Mouse (Mus musculus) kidney, embryonic 14.5 days (tissue): ENCODE results near the gene Rps5. TPM values are rescaled to one million over a fixed set of nuclear protein-coding genes. Genes with fewer than 3 reads are reported as not detected.
A peak's percentile ranks its signal among the peaks of the same experiment; 100 is the strongest.
"Not testable (repeated sequence)": the region's sequence is repeated elsewhere in the genome, so short reads cannot be mapped to it uniquely, and the experiment has no call there.

Source experiments
- ATAC-seq: fragments of 200-750 bp; cut with Nextera tagmentation; 2 replicates; pipeline ENCODE4 v1.8.0; 2017; ENCODE audit warnings: moderate number of reproducible peaks, mild to moderate bottlenecking, moderate TSS enrichment, moderate library complexity; ENCODE audit not compliant: low FRiP score, low TSS enrichment
- H3K27ac ChIP-seq: fragments of 300-500 bp; sonication (generic); 2 replicates; pipeline ENCODE4 v1.5.1; 2014; ENCODE audit warnings: low read depth, mild to moderate bottlenecking, low read length, moderate library complexity, mixed read lengths
- H3K27me3 ChIP-seq: fragments of 300-500 bp; sonication (generic); 2 replicates; pipeline ENCODE4 v1.6.1; 2014; ENCODE audit warnings: mild to moderate bottlenecking, low read length; ENCODE audit not compliant: control insufficient read depth, insufficient read depth
- H3K36me3 ChIP-seq: fragments of 300-500 bp; sonication (generic); 2 replicates; pipeline ENCODE4 v1.6.1; 2014; ENCODE audit warnings: low read length, mixed read lengths; ENCODE audit not compliant: control insufficient read depth, insufficient read depth
- H3K4me1 ChIP-seq: fragments of 300-500 bp; sonication (generic); 2 replicates; pipeline ENCODE4 v1.6.1; 2014; ENCODE audit warnings: low read length, mixed read lengths; ENCODE audit not compliant: control insufficient read depth, insufficient read depth
- H3K4me2 ChIP-seq: fragments of 300-500 bp; sonication (generic); replicated peaks from 2 replicates; pipeline ENCODE4 v1.6.1; 2014; ENCODE audit warnings: low read depth, mild to moderate bottlenecking, low read length
- H3K4me3 ChIP-seq: fragments of 300-500 bp; sonication (generic); 2 replicates; pipeline ENCODE4 v1.5.1; 2014; ENCODE audit warnings: mild to moderate bottlenecking, low read length
- H3K9ac ChIP-seq: fragments of 300-500 bp; sonication (generic); 2 replicates; pipeline ENCODE4 v1.6.1; 2014; ENCODE audit warnings: low read depth, mild to moderate bottlenecking, low read length, moderate library complexity
- H3K9me3 ChIP-seq: fragments of 300-500 bp; sonication (generic); 2 replicates; pipeline ENCODE4 v1.6.1; 2016; ENCODE audit warnings: low read length; ENCODE audit not compliant: control insufficient read depth
- WGBS: fragments of 180-500 bp; shearing (Covaris S2); extraction: QIAGEN DNeasy Blood & Tissue Kit; methylation state at CpG from one replicate; pipeline ENCODE4 v1.1.7; 2014; 5-methylcytosine and 5-hydroxymethylcytosine counted together
- polyA plus RNA-seq: library from polyadenylated mRNA; unstranded; fragments of >200 nt; fragmentation: Nextera tagmentation; extraction: Ambion mirVana; gene quantifications from 2 replicates; pipeline ENCODE4 v1.2.1, GENCODE M21; 2014

The Rps5 gene
- polyA plus RNA-seq, 1 experiment from 2014 or later, result 1,360 TPM

DNA sequence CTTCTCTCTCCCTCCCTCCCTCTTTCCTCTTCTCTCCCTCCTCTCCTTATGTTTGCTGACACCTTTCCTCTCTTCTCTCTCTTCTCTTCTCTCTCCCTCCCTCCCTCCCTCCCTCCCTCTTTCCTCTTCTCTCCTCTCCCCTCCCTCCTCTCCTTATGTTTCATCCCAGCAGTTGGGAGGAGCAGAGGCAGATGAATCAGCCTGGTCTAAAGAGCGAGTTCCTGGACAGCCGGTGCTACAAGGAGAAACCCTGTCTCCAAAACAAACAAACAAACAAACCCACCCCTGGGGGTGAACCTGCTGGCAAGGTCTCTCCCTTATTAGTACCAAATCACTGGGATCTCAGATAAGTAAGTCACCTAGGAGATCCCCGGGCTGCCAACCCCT lies 779 bp upstream of the Rps5 start:
- 0% methylated on average over 3 of the region's 3 CpGs for WGBS

DNA sequence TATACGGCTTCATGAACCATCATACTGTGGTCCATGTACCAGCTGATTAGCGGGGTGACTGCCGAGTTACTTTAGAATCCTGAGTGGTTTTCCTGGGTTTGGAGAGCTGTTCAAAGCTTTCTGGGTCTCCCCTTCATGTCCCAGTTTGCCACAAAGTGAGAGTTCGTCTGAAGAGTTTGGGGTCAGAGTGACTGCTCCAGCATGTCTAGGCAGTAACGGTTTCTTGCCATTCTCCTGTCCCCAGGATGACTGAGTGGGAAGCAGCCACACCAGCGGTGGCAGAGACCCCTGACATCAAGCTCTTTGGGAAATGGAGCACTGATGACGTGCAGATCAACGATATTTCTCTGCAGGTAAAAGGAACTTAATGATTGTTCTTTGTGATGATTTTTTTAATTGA lies 639 bp downstream of the Rps5 start:
- no peak for ATAC-seq
- Histone ChIP-seq H3K9ac (peak overlapping the region; percentile 90), H3K4me2 (peak overlapping the region; percentile 91), H3K9me3 (no peaks in the 10 kb centered on the region), H3K4me3 (peak overlapping the region; percentile 74), H3K27ac (peak overlapping the region; percentile 56; the same call in 1 of the 2 replicates), H3K27me3 (peaks cover under 1% of the 10 kb centered on the region; the same call in 1 of the 2 replicates), H3K36me3 (peaks cover 43% of the 10 kb centered on the region), H3K4me1 (peaks cover 14% of the 10 kb centered on the region; the same call in 1 of the 2 replicates)
- 4% methylated on average over 8 of the region's 8 CpGs for WGBS

More for the DNA sequence above, 779 bp upstream of the Rps5 start:
- H3K9me3 ChIP-seq, result no peaks in the 10 kb centered on the region
- H3K4me2 ChIP-seq, result peak overlapping the region; percentile 72
- H3K36me3 ChIP-seq, result peaks cover 34% of the 10 kb centered on the region
- peaks cover 14% of the 10 kb centered on the region; the same call in 1 of the 2 replicates for H3K4me1 ChIP-seq
- peak; percentile 18 for ATAC-seq
- no peaks in the 10 kb centered on the region for H3K27me3 ChIP-seq
- H3K9ac ChIP-seq, result peak overlapping the region; percentile 83
- H3K27ac ChIP-seq, result peak overlapping the region; percentile 94
- peak overlapping the region; percentile 74 for H3K4me3 ChIP-seq

DNA sequence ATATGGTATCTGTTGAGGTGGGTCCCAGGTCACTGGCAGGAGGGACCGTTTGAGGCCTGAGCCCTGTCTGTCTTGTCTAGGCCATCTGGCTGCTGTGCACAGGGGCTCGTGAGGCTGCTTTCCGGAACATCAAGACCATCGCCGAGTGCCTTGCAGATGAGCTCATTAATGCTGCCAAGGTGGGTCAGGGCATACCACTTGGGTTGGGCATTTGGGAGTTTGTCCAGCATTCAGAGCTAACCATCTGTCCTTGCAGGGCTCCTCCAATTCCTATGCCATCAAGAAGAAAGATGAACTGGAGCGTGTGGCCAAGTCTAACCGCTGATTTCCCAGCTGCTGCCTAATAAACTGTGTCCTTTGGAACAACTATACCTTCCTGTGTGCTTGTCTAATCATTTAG lies 4.2 kb downstream of the Rps5 start:
- WGBS, result 83% methylated on average over 7 of the region's 7 CpGs
- H3K36me3 ChIP-seq, result peaks cover 43% of the 10 kb centered on the region
- no peak for ATAC-seq

DNA sequence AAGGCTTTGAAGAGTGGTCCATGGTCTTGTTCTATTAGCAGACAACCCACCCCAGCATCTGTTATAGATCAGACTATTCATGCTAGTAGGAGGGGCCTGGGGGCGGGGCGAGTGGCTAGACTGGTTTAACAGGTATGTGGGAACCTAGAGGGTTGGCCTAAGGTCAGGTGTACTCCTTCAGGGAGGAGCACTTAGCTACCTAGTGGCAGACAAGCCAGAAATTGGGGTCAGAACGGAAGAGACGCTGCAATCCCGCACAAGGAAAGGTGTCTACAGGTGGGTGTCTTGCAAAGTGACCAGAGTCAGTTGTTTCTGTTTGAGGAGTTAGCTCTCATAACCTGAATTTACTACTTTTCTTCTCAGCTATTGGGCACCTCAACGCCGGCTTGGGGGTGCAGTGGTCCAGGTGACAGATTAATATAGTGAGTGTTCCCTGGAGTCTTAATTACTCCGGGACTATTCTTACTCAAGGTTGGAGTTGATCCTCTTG lies 5.1 kb downstream of the Rps5 start, which contains the start of gene Rnf225:
Gene Rnf225 (plus strand): TSS at position 226 of the 490 bp plus-strand sequence.
- H3K27me3 ChIP-seq, result peaks cover 10% of the 10 kb centered on the region
- H3K27ac ChIP-seq, result no peak within 1 kb of the TSS
- H3K4me1 ChIP-seq, result peaks cover 14% of the 10 kb centered on the region; the same call in 1 of the 2 replicates
- H3K36me3 ChIP-seq, result peaks cover 43% of the 10 kb centered on the region
- H3K4me2 ChIP-seq, result peak within 1 kb of the TSS; percentile 72
- H3K4me3 ChIP-seq, result peak within 1 kb of the TSS; percentile 34
- 25% methylated on average over 8 of the region's 8 CpGs for WGBS
- H3K9ac ChIP-seq, result peak within 1 kb of the TSS; percentile 53
- ATAC-seq, result peak; percentile 52
- no peaks in the 10 kb centered on the region for H3K9me3 ChIP-seq

More for the DNA sequence above, 4.2 kb downstream of the Rps5 start:
- Histone ChIP-seq H3K9me3 (no peaks in the 10 kb centered on the region), H3K27me3 (peaks cover 10% of the 10 kb centered on the region), H3K4me2 (no peak overlapping the region), H3K27ac (no peak overlapping the region), H3K9ac (no peak overlapping the region), H3K4me3 (no peak overlapping the region), H3K4me1 (peaks cover 14% of the 10 kb centered on the region; the same call in 1 of the 2 replicates)

DNA sequence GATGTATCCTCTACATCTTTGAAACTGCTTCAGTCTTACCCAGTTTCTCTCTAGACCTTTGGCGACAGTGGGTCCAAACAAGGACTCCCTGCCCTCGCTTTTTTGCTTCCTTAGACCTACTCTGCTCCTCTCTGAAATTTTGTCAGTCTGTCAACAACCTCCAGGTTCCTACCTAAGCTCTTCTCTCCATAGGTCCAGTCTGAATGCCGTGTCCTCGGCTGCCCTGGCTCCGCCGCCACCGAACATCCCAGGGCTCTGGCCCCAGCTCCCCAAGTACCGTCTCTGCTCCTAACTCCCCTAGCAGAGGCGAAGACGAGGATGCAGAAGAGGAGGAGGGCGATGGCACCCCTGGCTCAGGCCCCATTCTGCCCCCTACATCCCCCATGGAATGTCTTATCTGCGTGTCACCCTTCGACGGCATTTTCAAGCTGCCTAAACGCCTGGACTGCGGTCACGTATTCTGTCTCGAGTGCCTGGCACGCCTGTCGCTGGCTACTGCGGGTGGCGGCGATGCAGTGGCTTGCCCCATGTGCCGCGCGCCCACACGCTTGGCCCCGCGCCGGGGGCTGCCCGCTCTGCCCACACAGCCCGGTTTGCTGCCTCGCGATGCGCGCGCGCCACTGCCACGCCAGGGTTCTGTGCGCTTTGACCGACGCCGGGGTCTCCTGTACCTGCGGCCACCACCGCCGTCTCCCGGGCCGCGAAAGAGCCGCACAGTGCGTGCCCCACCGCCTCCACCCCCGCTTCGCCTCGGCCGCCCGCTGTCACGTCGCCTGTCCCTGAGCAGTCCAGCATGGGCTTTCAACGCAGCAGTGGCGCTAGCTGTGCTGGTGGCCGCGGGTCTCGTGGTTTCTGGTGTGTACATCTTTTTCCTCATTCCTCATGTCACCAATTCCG lies 5.9 kb downstream of the Rps5 start:
- Histone ChIP-seq H3K4me3 (peak overlapping the region; percentile 34), H3K4me2 (peak overlapping the region; percentile 72), H3K9me3 (no peaks in the 10 kb centered on the region), H3K9ac (peak overlapping the region; percentile 53), H3K27me3 (peaks cover 10% of the 10 kb centered on the region), H3K36me3 (peaks cover 43% of the 10 kb centered on the region), H3K27ac (no peak overlapping the region), H3K4me1 (peaks cover 12% of the 10 kb centered on the region; the same call in 1 of the 2 replicates)
- peak; percentile 65; the same call in 1 of the 2 replicates for ATAC-seq
- WGBS, result 2% methylated on average over 61 of the region's 65 CpGs

DNA sequence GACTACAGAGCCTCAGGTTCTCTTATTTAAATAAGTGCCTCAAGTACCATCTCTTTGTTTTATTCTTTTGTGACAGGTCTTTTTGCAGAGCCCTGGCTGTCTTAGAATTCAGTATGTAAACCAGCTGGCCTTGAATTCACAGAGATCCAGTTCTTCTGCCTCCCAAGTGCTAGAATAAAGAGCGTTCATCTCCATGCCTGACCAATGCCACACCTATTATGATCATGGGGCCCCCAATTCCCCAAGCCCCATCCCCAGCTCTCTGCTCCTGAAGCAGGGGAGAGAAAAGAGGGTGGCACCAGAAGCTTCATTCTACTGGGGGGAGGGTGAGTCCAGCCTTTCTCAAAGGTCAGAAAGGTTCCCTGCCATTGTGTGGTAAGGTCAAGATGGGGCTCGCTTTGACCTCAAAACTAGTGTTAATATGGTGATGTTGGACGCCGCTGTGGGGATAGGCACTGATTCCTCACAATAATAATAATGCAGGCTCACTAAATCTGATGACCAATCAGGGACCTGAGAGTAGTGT lies 11.6 kb downstream of the Rps5 start:
- H3K9ac ChIP-seq, result no peak overlapping the region
- H3K36me3 ChIP-seq, result no peaks in the 10 kb centered on the region
- no peak overlapping the region for H3K4me3 ChIP-seq
- ATAC-seq, result no peak
- H3K27ac ChIP-seq, result no peak overlapping the region
- 70% methylated on average over 4 of the region's 4 CpGs for WGBS
- H3K27me3 ChIP-seq, result peaks cover under 1% of the 10 kb centered on the region; the same call in 1 of the 2 replicates
- H3K4me2 ChIP-seq, result no peak overlapping the region
- H3K4me1 ChIP-seq, result no peaks in the 10 kb centered on the region
- H3K9me3 ChIP-seq, result no peaks in the 10 kb centered on the region

DNA sequence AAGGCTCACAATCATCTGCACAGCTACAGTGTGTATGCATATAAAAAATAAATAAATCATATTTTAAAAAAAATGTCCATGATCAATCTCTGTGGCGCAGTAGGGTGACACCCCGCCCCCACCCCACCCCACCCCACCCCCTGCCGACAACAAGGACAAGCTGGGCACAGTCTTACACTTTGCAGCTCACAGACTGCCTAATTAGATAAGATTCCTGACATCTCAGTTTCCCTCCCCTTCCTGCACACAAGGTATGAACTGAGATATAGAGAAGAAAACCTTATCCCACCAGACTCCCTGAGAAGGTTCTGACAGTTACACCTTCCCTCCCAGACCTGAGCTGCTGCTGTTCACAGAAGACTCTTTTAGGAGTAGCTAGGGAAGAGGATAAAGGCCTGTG lies 12.7 kb downstream of the Rps5 start:
- Histone ChIP-seq H3K9me3 (no peaks in the 10 kb centered on the region), H3K27ac (no peak overlapping the region), H3K4me1 (no peaks in the 10 kb centered on the region), H3K9ac (no peak overlapping the region), H3K36me3 (no peaks in the 10 kb centered on the region), H3K4me2 (no peak overlapping the region), H3K27me3 (no peaks in the 10 kb centered on the region), H3K4me3 (no peak overlapping the region)
- 81% methylated on average over 3 of the region's 3 CpGs for WGBS
- ATAC-seq, result 0 out of 2 replicates have a peak, but pooled peaks have one; percentile 28

DNA sequence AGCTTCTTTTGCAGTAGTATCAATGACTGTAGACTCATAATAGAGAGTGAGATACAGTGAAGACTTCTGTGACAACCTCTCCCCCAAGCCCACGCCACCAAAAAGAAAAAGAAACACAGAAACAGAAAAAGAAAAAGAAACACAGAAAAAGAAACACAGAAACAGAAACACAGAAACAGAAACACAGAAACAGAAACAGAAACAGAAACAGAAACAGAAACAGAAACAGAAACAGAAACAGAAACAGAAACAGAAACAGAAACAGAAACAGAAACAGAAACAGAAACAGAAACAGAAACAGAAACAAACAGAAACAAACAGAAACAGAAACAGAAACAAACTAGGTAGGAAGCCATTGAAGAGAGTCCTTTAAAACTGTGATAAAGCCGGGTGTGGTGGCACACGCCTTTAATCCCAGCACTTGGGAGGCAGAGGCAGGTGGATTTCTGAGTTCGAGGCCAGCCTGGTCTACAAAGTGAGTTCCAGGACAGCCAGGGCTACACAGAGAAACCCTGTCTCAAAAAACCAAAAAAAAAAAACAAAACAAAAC lies 15.2 kb downstream of the Rps5 start:
- H3K27me3 ChIP-seq, ATAC-seq, H3K27ac ChIP-seq, H3K4me1 ChIP-seq, H3K36me3 ChIP-seq, H3K9me3 ChIP-seq, H3K4me2 ChIP-seq, H3K4me3 ChIP-seq, H3K9ac ChIP-seq: not testable (repeated sequence)
- 86% methylated on average over 3 of the region's 4 CpGs for WGBS
